Mouse (Mus musculus) bone marrow macrophage, adult 2 months (primary cell): ENCODE measurements around the gene Lhfpl4.

Experiments used
- CTCF ChIP-seq: IDR thresholded peaks from 2 replicates; pipeline ENCODE4 v1.5.1; 2012; ENCODE audit warnings: low read depth, mild to moderate bottlenecking, low read length, moderate library complexity
- POLR2A ChIP-seq: IDR thresholded peaks from 2 replicates; pipeline ENCODE4 v1.6.1; 2012; ENCODE audit warnings: mild to moderate bottlenecking, low read depth, low read length, borderline replicate concordance

DNA sequence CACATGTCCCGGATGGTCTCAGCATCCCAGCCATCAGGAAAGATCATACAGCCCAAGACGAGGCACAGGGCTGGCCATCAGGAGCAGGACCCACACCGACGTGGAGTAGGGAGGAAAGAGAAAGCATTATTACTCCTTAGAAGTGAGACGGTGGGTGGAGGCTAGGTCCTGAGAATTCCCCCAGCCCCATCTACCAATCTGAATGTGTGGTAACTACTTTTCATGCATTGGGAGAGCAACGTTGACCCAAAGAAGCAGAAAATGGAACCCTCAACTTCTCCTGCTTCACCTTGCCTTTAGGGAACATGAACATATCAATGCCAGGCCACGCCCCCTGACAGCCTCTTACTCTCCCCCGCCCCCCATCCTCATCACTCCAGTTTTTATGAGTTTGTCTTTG lies 18.6 kb downstream of the Lhfpl4 start:
- TF ChIP-seq POLR2A, result no peak
- TF ChIP-seq CTCF, result no peak
